Mouse (Mus musculus) CH12.LX (cell line): Measurements from ENCODE around the gene Pld1.

ENCODE experiments used
- BHLHE40 ChIP-seq: IDR thresholded peaks from 2 replicates; pipeline ENCODE4 v1.6.1; 2011; ENCODE audit warnings: mild to moderate bottlenecking, low read depth, low read length, improper control_type of control experiment
- CHD2 ChIP-seq: IDR thresholded peaks from 2 replicates; pipeline ENCODE4 v1.6.1; 2011; ENCODE audit warnings: low read length, improper control_type of control experiment
- CTCF ChIP-seq, 2 experiments: IDR thresholded peaks in 1 of 2; conservative IDR thresholded peaks in 1 of 2; 2 replicates each; pipeline ENCODE4 v1.5.1; 2011 to 2012; ENCODE audit warnings: low read depth in 2 of 2, low read length in 2 of 2, improper control_type of control experiment in 1 of 2, inconsistent platforms in 1 of 2, mild to moderate bottlenecking in 1 of 2, moderate library complexity in 1 of 2
- EP300 ChIP-seq: IDR thresholded peaks from 2 replicates; pipeline ENCODE4 v1.6.1; 2011; ENCODE audit warnings: low read length, improper control_type of control experiment
- HCFC1 ChIP-seq: IDR thresholded peaks from 2 replicates; pipeline ENCODE4 v1.6.1; 2012; ENCODE audit warnings: low read depth, mild to moderate bottlenecking, inconsistent platforms, low read length, improper control_type of control experiment
- POLR2A ChIP-seq: IDR thresholded peaks from 2 replicates; pipeline ENCODE4 v1.6.1; 2011; ENCODE audit warnings: low read depth, mild to moderate bottlenecking, improper control_type of control experiment, low read length
- RCOR1 ChIP-seq: conservative IDR thresholded peaks from 2 replicates; pipeline ENCODE4 v1.6.1; 2012; ENCODE audit warnings: low read depth, mild to moderate bottlenecking, inconsistent platforms, low read length, improper control_type of control experiment
- ZNF384 ChIP-seq: IDR thresholded peaks from 2 replicates; pipeline ENCODE4 v1.6.1; 2012; ENCODE audit warnings: low read depth, low read length, improper control_type of control experiment, inconsistent platforms

GRCm38 (mm10) chr3:28079211-28079610 lies 140.7 kb downstream of the Pld1 start:
- TF ChIP-seq POLR2A = no peak
- TF ChIP-seq HCFC1 = no peak
- no peak for TF ChIP-seq CHD2
- no peak for TF ChIP-seq CTCF (conservative IDR thresholded peaks at IDR 0.05 in 1 of 2, IDR thresholded peaks at IDR 0.05 in 1 of 2; ENCODE audit: low read depth in 2 of 2, low read length in 2 of 2)
- TF ChIP-seq ZNF384 = no peak
- TF ChIP-seq RCOR1 = no peak
- no peak for TF ChIP-seq BHLHE40
- TF ChIP-seq EP300 = no peak
